Mouse (Mus musculus) myocyte (in vitro differentiated cells): ENCODE measurements around the gene Syt2.

Source experiments
- CEBPB ChIP-seq: IDR thresholded peaks from 2 replicates; pipeline ENCODE4 v1.6.1; 2011; ENCODE audit warnings: mild to moderate bottlenecking, moderate library complexity; ENCODE audit not compliant: poor library complexity, insufficient read depth, severe bottlenecking
- E2F4 ChIP-seq: IDR thresholded peaks from one replicate; pipeline ENCODE4 v1.6.1; 2011; ENCODE audit warnings: mild to moderate bottlenecking, control low read depth, moderate library complexity; ENCODE audit not compliant: insufficient read depth
- MAX ChIP-seq: IDR thresholded peaks from one replicate; pipeline ENCODE4 v1.6.1; 2011; ENCODE audit warnings: low read depth, mild to moderate bottlenecking, control low read depth
- MYOD1 ChIP-seq, 3 experiments: IDR thresholded peaks; one replicate each; pipeline ENCODE4 v1.6.1; 2011; ENCODE audit warnings: control low read depth in 2 of 3, low read depth in 2 of 3, mild to moderate bottlenecking in 2 of 3, moderate library complexity in 1 of 3; ENCODE audit not compliant: insufficient read length in 2 of 3, control insufficient read depth in 1 of 3
- POLR2A ChIP-seq: IDR thresholded peaks from one replicate; pipeline ENCODE4 v1.6.1; 2011; ENCODE audit warnings: low read depth, mild to moderate bottlenecking, control low read depth, moderate library complexity; ENCODE audit not compliant: insufficient read length
- POLR2AphosphoS2 ChIP-seq: IDR thresholded peaks from one replicate; pipeline ENCODE4 v1.6.1; 2011; ENCODE audit warnings: low read depth, control low read depth; ENCODE audit not compliant: insufficient read length
- TCF12 ChIP-seq: IDR thresholded peaks from one replicate; pipeline ENCODE4 v1.6.1; 2011; ENCODE audit warnings: mild to moderate bottlenecking, control low read depth; ENCODE audit not compliant: poor library complexity, insufficient read depth, severe bottlenecking
- USF1 ChIP-seq: IDR thresholded peaks from one replicate; pipeline ENCODE4 v1.6.1; 2011; ENCODE audit warnings: low read depth, mild to moderate bottlenecking, control low read depth, moderate library complexity

DNA sequence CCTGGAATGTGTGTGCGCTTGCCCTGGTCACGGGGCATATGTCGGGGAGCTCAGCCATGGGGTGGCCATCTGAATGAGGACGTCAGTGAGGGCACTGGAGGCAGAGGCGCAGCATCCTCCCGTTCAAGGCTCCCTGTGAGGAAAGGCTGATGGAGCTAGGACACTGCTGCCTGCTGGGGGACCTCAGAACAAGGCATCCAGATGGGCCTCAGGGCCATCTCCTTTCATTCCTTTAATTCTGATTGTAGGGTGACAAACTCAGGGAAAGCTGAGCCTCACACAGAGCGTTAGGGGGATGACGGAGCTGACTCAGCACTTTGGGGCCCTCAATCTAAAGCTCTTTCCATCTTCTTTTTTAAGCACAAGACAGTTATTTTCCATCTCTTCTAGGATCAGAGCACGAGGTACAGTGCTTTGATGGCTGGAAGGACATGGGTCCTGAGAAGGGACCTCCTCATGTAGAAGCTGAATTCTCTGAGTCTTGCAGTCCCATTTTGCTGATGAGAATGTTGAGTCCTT is 66.4 kb downstream of the Syt2 start:
- TF ChIP-seq USF1: no peak
- no peak for TF ChIP-seq POLR2A
- no peak for TF ChIP-seq MYOD1 (IDR thresholded peaks at IDR 0.05; ENCODE audit: control insufficient read depth in 1 of 3, insufficient read length in 2 of 3, low read depth in 2 of 3)
- TF ChIP-seq POLR2AphosphoS2: no peak
- TF ChIP-seq TCF12: no peak
- no peak for TF ChIP-seq E2F4
- no peak for TF ChIP-seq MAX
- no peak for TF ChIP-seq CEBPB
